Mouse (Mus musculus) C2C12 (cell line): Measurements from ENCODE around the gene Nhsl2. TPM values are rescaled to one million over a fixed set of nuclear protein-coding genes. Genes with fewer than 3 reads are reported as not detected.

Source experiments
- H3K27me3 ChIP-seq: one replicate; pipeline ENCODE4 v1.6.1; 2011; ENCODE audit not compliant: control insufficient read depth, insufficient read depth, insufficient read length
- H3K36me3 ChIP-seq: one replicate; pipeline ENCODE4 v1.6.1; 2011; ENCODE audit not compliant: control insufficient read depth, insufficient read depth
- H3K4me3 ChIP-seq: one replicate; pipeline ENCODE4 v1.5.1; 2011; ENCODE audit warnings: mild to moderate bottlenecking, control low read depth; ENCODE audit not compliant: poor library complexity, insufficient read depth, severe bottlenecking
- H3K79me2 ChIP-seq: one replicate; pipeline ENCODE4 v1.6.1; 2011; ENCODE audit not compliant: control insufficient read depth, insufficient read depth
- H3K79me3 ChIP-seq: one replicate; pipeline ENCODE4 v1.6.1; 2011; ENCODE audit warnings: low read depth, control low read depth
- H3ac ChIP-seq: one replicate; pipeline ENCODE3; 2011; ENCODE audit warnings: low read depth; ENCODE audit not compliant: control insufficient read depth, insufficient read length
- CEBPB ChIP-seq: IDR thresholded peaks from one replicate; pipeline ENCODE4 v1.6.1; 2011; ENCODE audit warnings: low read depth, mild to moderate bottlenecking, control low read depth, moderate library complexity
- CTCF ChIP-seq: IDR thresholded peaks from one replicate; pipeline ENCODE4 v1.5.1; 2011; ENCODE audit not compliant: control insufficient read depth, insufficient read depth, insufficient read length
- FOSL1 ChIP-seq: IDR thresholded peaks from one replicate; pipeline ENCODE4 v1.8.0; 2011; ENCODE audit warnings: mild to moderate bottlenecking, low read length; ENCODE audit not compliant: poor library complexity, insufficient read depth, severe bottlenecking
- MAX ChIP-seq: IDR thresholded peaks from one replicate; pipeline ENCODE4 v1.6.1; 2011; ENCODE audit warnings: mild to moderate bottlenecking, control low read depth
- MYOD1 ChIP-seq: IDR thresholded peaks from one replicate; pipeline ENCODE4 v1.6.1; 2011; ENCODE audit warnings: low read depth; ENCODE audit not compliant: control insufficient read depth, insufficient read length
- MYOG ChIP-seq: IDR thresholded peaks from one replicate; pipeline ENCODE4 v1.6.1; 2011; ENCODE audit not compliant: control insufficient read depth, insufficient read length; ENCODE audit errors: extremely low read depth
- USF1 ChIP-seq: IDR thresholded peaks from one replicate; pipeline ENCODE4 v1.6.1; 2011; ENCODE audit warnings: low read depth, mild to moderate bottlenecking, control low read depth, moderate library complexity
- polyA plus RNA-seq: library from polyadenylated mRNA; unstranded; fragments of >200 nt; fragmentation: generic; extraction: Trizol; gene quantifications from one replicate; pipeline ENCODE4 v1.2.1, GENCODE M21; 2012; ENCODE audit warnings: missing spikeins

The Nhsl2 gene
- polyA plus RNA-seq, 1 experiment: 0.26 TPM

DNA sequence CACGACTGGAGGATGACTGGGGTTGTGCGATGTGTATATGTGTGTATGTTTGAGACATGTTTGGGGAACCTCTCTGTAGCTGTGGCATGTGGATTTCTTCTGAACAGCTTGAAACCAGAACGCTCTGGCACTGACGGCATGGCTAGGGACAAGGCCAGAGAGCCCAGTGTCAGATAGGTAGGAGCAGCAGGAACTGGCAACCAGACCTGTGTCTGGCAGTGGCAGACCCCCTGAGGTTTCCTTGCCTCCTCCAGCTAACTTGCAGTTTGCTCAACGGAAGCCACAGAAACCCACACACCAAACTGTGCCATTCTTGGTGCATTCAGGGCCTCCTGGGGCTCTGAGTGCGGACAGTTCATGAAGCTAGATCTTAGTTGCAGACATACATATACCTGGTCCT, 81.1 kb downstream of the Nhsl2 start:
- no peaks in the 10 kb centered on the region for H3K27me3 ChIP-seq
- TF ChIP-seq FOSL1 (no peak), CEBPB (no peak)
- no peaks in the 10 kb centered on the region for H3K79me3 ChIP-seq
- H3K4me3 ChIP-seq: no peak overlapping the region
- no peaks in the 10 kb centered on the region for H3K79me2 ChIP-seq
- H3ac ChIP-seq: no peak overlapping the region
- H3K36me3 ChIP-seq: no peaks in the 10 kb centered on the region

DNA sequence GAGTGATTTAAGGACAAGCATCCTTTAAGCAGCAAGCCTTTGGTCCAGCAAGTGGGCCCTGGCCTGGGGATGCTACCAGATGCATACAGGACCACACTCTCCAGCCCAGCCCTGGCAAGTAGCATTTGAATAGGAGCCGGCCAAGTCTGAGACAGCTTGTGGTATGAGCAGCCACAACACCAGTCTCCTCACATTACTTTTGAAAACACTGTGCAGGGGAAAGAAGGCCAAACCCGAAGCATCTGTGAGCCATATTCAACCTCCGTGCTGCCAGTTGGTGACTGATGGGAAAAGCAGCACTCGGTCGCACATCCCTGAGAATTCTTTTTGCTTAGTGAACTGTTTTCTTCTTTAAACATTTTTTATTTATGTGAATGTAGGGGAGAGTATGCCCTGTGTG, 81.8 kb downstream of the Nhsl2 start:
- H3K4me3 ChIP-seq: no peak overlapping the region
- no peak overlapping the region for H3ac ChIP-seq
- no peaks in the 10 kb centered on the region for H3K27me3 ChIP-seq
- no peaks in the 10 kb centered on the region for H3K79me3 ChIP-seq
- no peaks in the 10 kb centered on the region for H3K36me3 ChIP-seq
- H3K79me2 ChIP-seq: no peaks in the 10 kb centered on the region
- TF ChIP-seq MYOG (no peak), MYOD1 (no peak), MAX (no peak), CTCF (no peak), FOSL1 (no peak)

- Histone ChIP-seq H3K79me2 (no peaks in the 10 kb centered on the region), H3K4me3 (no peak overlapping the region), H3K36me3 (no peaks in the 10 kb centered on the region), H3K79me3 (no peaks in the 10 kb centered on the region), H3K27me3 (no peaks in the 10 kb centered on the region), H3ac (no peak overlapping the region)
- TF ChIP-seq USF1 (no peak), FOSL1 (no peak), CEBPB (no peak), MYOD1 (no peak), MAX (no peak), CTCF (no peak), MYOG (no peak)
Measured at GRCm38 (mm10) chrX:101932244-101932643, 83.1 kb downstream of the Nhsl2 start.

GRCm38 (mm10) chrX:101933346-101933745, 84.2 kb downstream of the Nhsl2 start:
- Histone ChIP-seq H3ac (no peak overlapping the region), H3K36me3 (no peaks in the 10 kb centered on the region), H3K79me3 (no peaks in the 10 kb centered on the region), H3K4me3 (no peak overlapping the region), H3K27me3 (no peaks in the 10 kb centered on the region), H3K79me2 (no peaks in the 10 kb centered on the region)
- TF ChIP-seq MYOG (no peak), CTCF (no peak), USF1 (no peak), CEBPB (no peak), FOSL1 (no peak), MAX (no peak), MYOD1 (no peak)

DNA sequence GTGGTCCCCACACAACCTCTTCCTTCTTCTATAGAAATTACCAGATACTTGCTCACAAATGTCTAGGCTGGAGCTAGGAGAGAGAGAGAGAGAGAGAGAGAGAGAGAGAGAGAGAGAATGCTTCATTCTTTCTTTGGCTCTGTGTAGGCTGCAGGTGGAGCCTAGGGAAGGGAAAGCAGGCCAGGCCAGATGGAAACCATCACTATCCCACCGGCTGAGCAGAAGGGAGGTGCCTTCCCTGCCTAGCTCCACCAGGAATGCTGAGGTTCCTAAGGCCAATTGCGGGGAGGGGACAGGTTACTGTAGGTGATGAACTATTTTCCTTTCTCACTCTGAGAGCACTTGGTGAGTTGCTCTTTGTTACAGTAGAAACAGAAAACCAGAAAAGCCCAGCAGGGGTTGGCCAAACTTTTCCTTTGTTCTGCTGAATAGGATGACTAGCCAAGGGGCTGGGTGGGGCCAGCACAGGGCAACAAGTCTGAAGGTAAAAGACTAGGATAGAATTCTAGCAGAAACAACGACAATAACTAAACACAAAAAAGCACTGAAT, 86.2 kb downstream of the Nhsl2 start:
- no peak overlapping the region for H3K4me3 ChIP-seq
- no peaks in the 10 kb centered on the region for H3K79me3 ChIP-seq
- H3K27me3 ChIP-seq: no peaks in the 10 kb centered on the region
- H3ac ChIP-seq: no peak overlapping the region
- TF ChIP-seq USF1 (no peak), MYOG (no peak), FOSL1 (no peak), MYOD1 (no peak), CEBPB (no peak), CTCF (no peak), MAX (no peak)
- no peaks in the 10 kb centered on the region for H3K36me3 ChIP-seq
- H3K79me2 ChIP-seq: no peaks in the 10 kb centered on the region

- Histone ChIP-seq H3K36me3 (no peaks in the 10 kb centered on the region), H3K4me3 (no peak overlapping the region), H3ac (no peak overlapping the region), H3K79me3 (no peaks in the 10 kb centered on the region), H3K27me3 (no peaks in the 10 kb centered on the region), H3K79me2 (no peaks in the 10 kb centered on the region)
- TF ChIP-seq USF1 (no peak), CTCF (no peak), MYOD1 (no peak), FOSL1 (no peak), MYOG (no peak), MAX (no peak), CEBPB (no peak)
Measured at GRCm38 (mm10) chrX:101939486-101939885, 90.3 kb downstream of the Nhsl2 start.

DNA sequence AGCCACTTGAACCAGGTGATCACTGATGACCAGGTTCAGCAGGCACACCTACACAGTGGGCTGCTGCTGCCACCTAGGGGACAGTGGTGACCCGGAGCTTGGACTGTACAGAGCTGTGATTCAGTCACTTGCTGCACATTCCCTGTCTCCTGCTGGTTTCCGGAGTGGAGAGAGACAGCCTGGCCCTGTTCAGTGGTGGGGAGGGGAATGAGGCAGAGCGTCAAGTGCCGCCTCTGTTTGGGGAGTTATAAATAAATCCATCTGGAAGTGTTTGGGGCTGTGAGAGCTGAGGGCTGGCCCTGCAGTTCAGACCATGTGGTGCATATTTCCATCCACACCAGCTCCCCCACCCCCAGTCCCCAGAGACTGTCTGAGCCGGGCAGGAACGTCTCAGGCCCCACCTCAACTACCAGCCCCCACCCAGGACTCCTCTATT, 93.3 kb downstream of the Nhsl2 start:
- Histone ChIP-seq H3K27me3 (no peaks in the 10 kb centered on the region), H3ac (no peak overlapping the region), H3K79me3 (no peaks in the 10 kb centered on the region), H3K4me3 (no peak overlapping the region), H3K36me3 (no peaks in the 10 kb centered on the region), H3K79me2 (no peaks in the 10 kb centered on the region)
- TF ChIP-seq MAX (peak; percentile 16), CTCF (peak; percentile 87), USF1 (no peak)
